Mouse (Mus musculus) ovary, adult 2 months (tissue): ENCODE measurements around the gene Ceacam13. TPM values are rescaled to one million over a fixed set of nuclear protein-coding genes. Genes with fewer than 3 reads are reported as not detected.

Experiments
- polyA plus RNA-seq: library from polyadenylated mRNA; depleted of rRNA; stranded (reverse); fragments of >200 nt; gene quantifications from 2 replicates; pipeline ENCODE4 v1.2.3, GENCODE M21; 2012; rRNA removed

Ceacam13 gene
- not detected in 2 replicates for polyA plus RNA-seq

DNA sequence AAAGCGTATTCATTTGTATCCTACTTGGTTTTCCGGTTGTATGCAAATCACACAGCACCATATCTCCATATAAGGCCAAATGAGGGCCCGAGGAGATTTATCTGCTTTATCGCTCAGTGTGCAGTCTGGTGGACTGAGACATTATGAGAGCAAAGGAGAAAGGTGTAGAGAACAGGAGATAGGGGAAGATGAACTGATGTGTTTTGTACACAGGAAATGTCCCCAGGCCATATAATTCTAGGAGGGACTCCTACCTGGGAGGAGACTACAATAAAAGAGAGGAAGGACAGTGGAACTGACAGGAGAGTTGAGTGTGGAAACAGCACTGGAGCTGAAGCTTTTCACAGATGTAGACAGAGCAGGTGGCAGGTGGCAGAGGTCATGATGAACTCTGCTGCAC is at the start of gene Ceacam13:
TSS of gene Ceacam13 (plus strand) at position 301 of the 400 bp plus-strand sequence.

DNA sequence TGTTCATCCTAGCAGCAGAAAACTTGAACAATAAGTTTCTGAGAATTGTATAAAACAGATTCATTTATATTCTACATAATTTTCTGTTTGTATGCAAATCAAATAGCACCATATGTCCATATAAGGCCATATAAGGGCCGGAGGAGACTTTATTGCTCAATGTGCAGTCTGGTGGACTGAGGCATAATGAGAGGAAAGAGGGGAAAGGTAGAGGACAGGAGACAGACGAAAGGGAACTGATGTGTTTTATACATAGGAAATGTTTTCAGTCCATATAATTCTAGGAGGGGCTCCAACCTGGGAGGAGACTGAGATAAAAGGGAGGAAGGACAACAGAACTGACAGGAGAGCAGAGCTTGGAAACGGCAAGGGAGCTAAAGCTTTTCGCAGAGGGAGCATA is 37.9 kb upstream of the Ceacam13 start, which contains the start of gene Ceacam11:
TSS of gene Ceacam11 (plus strand) at position 301 of the 400 bp plus-strand sequence.

DNA sequence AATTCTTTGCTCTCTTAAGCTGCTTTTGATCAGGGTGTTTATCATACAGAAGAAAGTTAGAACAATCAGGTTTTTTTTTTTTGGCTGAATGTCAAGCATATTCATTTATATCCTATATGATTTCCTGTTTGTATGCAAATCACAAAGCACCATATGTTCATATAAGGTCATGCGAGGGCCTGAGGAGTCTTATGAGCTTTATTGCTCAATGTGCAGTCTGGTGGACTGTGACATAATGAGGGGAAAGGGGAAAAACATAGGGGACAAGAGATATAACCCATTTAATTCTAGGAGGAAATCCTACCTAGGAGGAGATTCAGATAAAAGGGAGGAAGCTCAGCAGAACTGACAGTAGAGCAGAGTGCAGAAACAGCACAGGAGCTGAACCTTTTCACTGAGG is 55.9 kb downstream of the Ceacam13 start, which contains the start of gene Ceacam12:
TSS of gene Ceacam12 (plus strand) at position 301 of the 400 bp plus-strand sequence.

Other genes with a start within 250 kb of the Ceacam13 start
- gene Ceacam14, start 197.3 kb upstream of the Ceacam13 start, polyA plus RNA-seq, result not detected in 2 replicates
- gene Gm5155, start 138.1 kb upstream of the Ceacam13 start, polyA plus RNA-seq, result not detected in 2 replicates
- not detected in 2 replicates for gene Ceacam11, start 37.8 kb upstream of the Ceacam13 start, polyA plus RNA-seq
- not detected in 2 replicates for gene Ceacam12, start 56.0 kb downstream of the Ceacam13 start, polyA plus RNA-seq
- gene Igfl3, start 166.6 kb downstream of the Ceacam13 start, polyA plus RNA-seq, result not detected in 2 replicates
- 0.08 TPM in 1 of 2 replicates, not detected in the other for gene Mill1, start 235.5 kb downstream of the Ceacam13 start, polyA plus RNA-seq